Mouse (Mus musculus) kidney, adult 9 months (tissue): ENCODE measurements at regions not wholly inside any gene's neighbourhood (a gene's known extent, or its start where the extent isn't known, plus 50 kb on each side); places are given as distances from the start of the nearest gene placed in this dataset.

ENCODE experiments used
- DNase-seq: peaks from one replicate; pipeline ENCODE4 v3.0.0; 2022

GRCm38 (mm10) chr15:36719241-36719640 is 288.3 kb downstream of the Zfp706 start:
- DNase-seq, result no peak

GRCm38 (mm10) chr15:36717835-36718234 is 289.7 kb downstream of the Zfp706 start:
- peak; percentile 54 for DNase-seq

- no peak for DNase-seq
Observed at GRCm38 (mm10) chr15:36716686-36717038, 290.9 kb downstream of the Zfp706 start.

- peak; percentile 98 for DNase-seq
Observed at GRCm38 (mm10) chr15:36715745-36716685, 291.6 kb downstream of the Zfp706 start.

- no peak for DNase-seq
Observed at GRCm38 (mm10) chr15:36715159-36715558, 292.4 kb downstream of the Zfp706 start.

DNA sequence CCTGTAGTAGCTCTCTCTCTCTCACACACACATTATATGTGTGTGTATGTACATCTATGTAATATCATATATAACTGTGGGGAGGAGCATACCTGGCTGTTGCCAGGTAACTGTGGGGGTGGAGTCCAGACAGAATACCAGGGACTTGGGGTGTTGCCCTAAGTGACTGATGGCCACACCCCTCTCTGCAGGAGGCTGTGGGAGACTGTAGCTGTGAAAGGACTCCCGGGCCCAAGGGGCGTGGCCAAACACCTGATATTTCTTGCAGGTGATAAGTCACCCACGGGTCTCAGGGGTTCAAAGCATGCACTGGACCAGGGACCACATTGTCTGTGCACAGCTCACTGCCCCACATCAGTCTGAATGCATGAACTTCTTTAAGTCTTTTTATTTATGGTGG is 297.8 kb downstream of the Zfp706 start:
- no peak for DNase-seq

DNA sequence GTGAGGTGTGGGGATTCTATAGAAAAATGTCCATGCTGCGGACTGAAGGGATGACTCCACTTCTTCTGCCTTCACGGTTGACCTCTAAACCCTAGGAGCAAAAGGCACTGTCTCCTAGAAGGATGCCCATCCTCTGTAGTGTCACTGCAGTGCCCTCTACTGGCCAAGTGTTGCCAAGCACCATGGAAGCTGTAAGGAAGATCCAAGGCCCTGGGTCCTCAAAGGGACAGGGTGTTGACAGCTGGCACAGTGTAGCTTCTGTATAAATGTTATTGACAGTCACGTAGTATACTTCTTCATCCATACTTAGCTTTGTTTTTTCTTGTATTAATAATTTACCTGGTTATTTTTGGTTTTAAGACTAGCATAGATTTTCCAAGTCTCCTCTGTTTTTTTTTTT is 299.1 kb downstream of the Zfp706 start:
- peak; percentile 89 for DNase-seq

GRCm38 (mm10) chr15:36705990-36706389 is 301.6 kb downstream of the Zfp706 start:
- peak; percentile 83 for DNase-seq

DNA sequence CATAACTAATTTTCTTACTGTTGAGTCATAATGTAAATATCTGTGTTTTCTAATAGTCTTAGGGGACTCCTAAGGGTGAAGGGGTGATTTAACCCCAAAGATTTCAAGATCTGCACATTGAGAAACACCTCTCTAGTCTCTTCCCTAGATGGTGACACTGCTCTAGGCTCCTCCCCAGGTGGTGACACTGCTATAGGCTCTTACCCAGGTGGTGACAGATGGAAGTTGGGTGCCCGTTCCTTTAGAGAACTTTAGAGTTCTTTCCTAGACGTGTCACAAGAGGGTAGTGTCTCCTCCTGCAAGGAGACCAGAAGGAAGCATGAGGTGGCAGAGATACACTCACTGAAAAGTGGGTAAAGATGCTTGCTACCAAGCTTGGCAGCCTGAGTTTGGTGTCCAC is 302.2 kb downstream of the Zfp706 start:
- DNase-seq, result no peak

- DNase-seq, result no peak
Observed at GRCm38 (mm10) chr15:36701846-36702245, 305.7 kb downstream of the Zfp706 start.

- DNase-seq, result no peak
Observed at GRCm38 (mm10) chr15:36700196-36700595, 307.4 kb downstream of the Zfp706 start.

- peak; percentile 67 for DNase-seq
Observed at GRCm38 (mm10) chr15:36695199-36696129, 312.1 kb downstream of the Zfp706 start.

DNA sequence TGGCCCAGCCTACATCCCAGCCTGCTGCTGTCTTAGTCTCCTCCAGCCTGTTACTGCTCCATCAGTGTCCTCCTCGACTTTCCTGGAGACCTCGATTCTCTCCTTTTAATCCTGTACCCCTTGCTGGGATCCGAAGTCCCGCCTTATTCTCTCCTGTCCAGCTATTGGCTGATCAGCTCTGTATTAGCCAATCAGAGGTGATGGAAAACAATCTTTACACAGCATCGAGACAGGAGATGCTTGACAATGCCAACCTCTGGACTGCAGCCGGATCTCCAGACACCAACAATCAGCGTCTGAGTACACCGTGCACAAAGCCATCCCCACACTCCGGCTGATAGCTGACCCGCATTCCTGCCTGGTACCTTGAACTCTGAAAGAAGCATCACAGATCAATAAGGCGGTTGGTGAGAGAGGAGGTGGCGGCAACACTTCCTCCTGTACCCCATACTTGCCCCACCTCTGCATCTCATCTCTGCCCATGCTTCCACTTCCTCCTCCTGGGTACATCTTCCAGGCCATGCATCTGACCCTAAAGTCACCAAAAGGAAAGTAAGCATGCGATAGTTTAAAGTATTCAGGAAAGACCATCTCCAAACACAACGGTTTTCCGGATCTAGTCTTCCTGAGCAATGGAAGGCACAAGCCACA is 316.4 kb downstream of the Zfp706 start:
- no peak for DNase-seq

DNA sequence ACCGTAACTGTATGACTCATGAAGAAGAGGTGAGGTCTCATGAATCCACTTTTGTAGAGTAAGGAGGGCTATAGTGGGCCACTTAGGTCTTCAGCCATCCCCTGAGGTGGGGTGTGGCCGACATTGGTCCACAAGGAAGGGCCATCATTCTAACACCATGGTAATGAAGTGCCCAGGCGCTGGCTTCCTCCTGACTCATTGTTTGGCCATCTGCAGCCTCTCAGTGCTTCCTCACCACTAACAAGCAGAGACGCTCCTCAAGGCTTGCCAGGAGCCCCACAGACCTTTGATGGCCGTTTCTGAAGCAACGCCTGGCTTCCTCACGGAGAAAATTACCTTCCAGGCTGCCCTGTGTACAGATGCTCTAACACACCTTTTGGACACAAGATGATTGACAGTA is 317.7 kb downstream of the Zfp706 start:
- DNase-seq, result no peak

DNA sequence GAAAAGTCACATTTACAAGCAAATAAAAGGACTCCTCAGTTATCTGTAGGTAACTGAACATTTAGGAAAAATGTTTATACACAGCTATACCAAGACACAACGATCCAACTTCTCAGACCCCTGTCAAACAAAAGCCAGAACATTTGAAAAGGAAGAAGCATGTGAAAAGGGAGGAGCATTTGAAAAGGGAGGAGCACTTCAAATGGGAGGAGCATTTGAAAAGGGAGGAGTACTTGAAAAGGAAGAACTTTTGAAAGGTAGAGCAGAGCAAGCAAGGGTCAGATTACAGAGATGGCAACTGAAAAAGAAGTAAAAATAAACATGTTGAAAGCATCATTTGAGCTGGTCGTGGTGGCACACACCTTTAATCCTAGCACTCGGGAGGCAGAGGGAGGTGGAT is 318.3 kb downstream of the Zfp706 start:
- no peak for DNase-seq

DNA sequence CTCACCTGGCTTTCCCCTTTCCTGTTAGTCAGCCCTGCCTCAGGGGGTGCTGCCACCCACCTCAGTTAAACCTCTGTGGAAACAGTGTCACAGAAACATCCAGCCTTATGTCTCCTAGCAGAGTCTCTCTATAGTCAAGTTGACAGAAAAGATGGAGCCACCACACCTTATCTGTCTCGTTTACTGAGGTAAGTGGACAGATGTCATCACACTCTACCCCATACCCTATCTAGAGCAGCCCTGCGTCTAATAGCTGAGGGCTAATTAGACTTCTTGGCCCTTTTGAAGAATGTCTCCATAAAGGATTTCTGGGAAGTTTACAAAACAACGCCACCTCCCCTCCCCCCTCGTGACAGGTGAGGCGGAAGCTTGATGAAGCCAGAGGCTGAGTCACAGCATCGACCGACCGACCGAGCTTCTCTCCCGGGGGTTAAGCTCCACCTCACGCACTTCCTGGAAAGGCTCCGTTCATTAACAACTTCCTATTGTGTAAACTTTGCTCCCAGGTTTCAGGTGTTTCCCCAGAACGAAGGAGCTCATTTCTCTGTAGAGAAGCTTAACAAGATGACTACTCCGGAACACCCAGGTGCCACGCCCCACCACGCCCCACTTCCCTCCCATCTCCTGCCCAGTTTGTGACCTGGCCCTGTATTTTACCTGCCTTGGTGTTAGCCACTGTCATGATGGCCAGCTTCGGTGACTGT is 319.4 kb downstream of the Zfp706 start:
- no peak for DNase-seq

DNA sequence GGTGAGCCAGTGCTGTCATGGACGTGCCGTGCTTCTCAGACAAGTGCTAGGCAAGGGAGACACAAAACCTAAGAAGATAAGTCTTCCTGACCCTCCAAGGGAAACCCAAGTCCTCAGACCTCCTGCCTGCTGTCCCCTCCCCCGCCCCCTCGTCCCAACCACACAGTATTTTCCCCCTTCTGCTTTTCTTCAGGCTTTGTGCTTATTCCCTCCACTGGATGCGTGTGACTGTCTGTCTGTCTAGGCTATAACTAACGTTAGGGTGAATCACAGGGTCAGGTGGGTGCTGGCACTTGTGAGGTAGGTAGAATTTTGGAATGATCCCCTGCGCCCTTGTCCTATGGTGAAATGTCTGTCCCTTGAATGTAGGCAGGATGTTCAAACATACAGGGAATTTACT is 322.9 kb downstream of the Zfp706 start:
- DNase-seq, result no peak

GRCm38 (mm10) chr15:36682832-36683231 is 324.7 kb downstream of the Zfp706 start:
- DNase-seq, result no peak

DNA sequence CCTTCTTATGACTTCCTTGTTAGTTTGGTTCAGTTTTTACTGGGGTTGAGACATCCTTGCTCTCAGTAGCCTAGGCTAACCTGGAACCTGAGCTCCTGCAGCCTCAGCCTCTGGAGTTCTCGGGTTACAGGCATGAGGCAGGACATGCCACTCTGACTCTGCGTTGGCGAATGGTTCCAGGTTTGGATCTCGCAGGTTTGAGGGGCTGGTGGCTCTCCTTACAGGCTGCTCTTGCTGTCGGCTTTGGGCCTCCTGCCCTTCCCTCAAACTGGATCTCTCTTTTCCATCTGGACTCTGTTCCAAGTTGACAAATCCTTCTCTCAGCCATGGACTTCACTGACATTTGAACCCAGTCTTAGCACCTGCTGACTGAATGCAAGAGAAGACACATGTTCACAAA is 325.4 kb downstream of the Zfp706 start:
- no peak for DNase-seq

- DNase-seq, result peak; percentile 51
Observed at GRCm38 (mm10) chr15:36680361-36681140, 327.0 kb downstream of the Zfp706 start.

- no peak for DNase-seq
Observed at GRCm38 (mm10) chr15:36679577-36679976, 328.0 kb downstream of the Zfp706 start.

- DNase-seq, result no peak
Observed at GRCm38 (mm10) chr15:36669748-36670147, 337.8 kb downstream of the Zfp706 start.
